Mouse (Mus musculus): ENCODE data around the gene Bicc1.

DNA sequence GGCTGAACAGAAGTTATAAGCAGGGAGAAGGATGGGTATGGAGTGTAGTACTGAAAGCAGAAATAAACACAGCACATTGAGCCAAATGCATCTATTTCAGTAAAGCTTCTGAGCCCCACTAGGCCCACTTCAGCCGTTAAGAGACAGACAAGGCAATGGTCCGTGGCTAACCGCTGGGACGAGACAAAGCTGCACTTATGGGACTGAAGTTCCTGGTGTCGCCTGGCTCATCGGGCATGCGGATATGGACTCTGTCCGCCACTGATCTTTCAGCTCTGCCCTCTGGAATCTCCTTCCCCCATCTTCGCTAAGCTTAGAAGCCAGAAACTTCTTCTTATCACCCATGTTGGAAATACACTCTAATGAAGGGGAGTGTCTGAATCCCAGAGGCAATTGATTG lies 106.8 kb downstream of the Bicc1 start:
- no peak for TF ChIP-seq CTCF (IDR thresholded peaks at IDR 0.05)
- no peak for TF ChIP-seq POLR2A (IDR thresholded peaks at IDR 0.05; ENCODE audit: insufficient read depth, low read depth, low read length)

All from heart, adult 2 months (tissue).